Mouse (Mus musculus) thymus, adult 2 months (tissue): ENCODE results near the gene Trim26.

Experiments
- CTCF ChIP-seq: fragments of 200-500 bp; IDR thresholded peaks from 2 replicates; pipeline ENCODE4 v1.5.1; 2012; ENCODE audit warnings: mild to moderate bottlenecking, control low read depth, low read length, moderate library complexity, borderline replicate concordance; ENCODE audit not compliant: control insufficient read depth, poor library complexity, insufficient read depth; ENCODE audit errors: extremely low read depth
- POLR2A ChIP-seq: fragments of 200-500 bp; IDR thresholded peaks from 2 replicates; pipeline ENCODE4 v1.6.1; 2012; ENCODE audit warnings: mild to moderate bottlenecking, low read length, control low read depth, moderate library complexity; ENCODE audit not compliant: control insufficient read depth, poor library complexity, insufficient read depth; ENCODE audit errors: extremely low read depth

GRCm38 (mm10) chr17:36811871-36812270 lies 25.1 kb upstream of the Trim26 start, which contains the start of gene H2-M10.6:
- TF ChIP-seq CTCF (no peak), POLR2A (no peak)
